Mouse (Mus musculus) gastrocnemius, postnatal 10 days (tissue): ENCODE data around the gene Txnrd2. TPM values are rescaled to one million over a fixed set of nuclear protein-coding genes. Genes with fewer than 3 reads are reported as not detected.

Experiments
- DNase-seq: peaks from one replicate; pipeline ENCODE4 v3.0.0; 2021; ENCODE audit warnings: mixed read lengths
- long read RNA-seq, 2 experiments: library from polyadenylated mRNA; stranded (forward); transcript quantifications; one replicate each; pipeline ENCODE4 v2.0.0; 2021
- total RNA-seq, 2 experiments: library from RNA; stranded (reverse); gene quantifications; 2 replicates each; pipeline ENCODE4 v1.2.3; 2021

Txnrd2 gene
- total RNA-seq: 10 to 100 TPM; 12.9 to 13.6 TPM
- long read RNA-seq, experiment 1, partial matches to known transcripts: 0 of 26 reads
- long read RNA-seq, experiment 1, other reads (novel, unspliced or antisense): 24 of 26 reads
- long read RNA-seq, experiment 2, partial matches to known transcripts: 5 of 34 reads
- long read RNA-seq, experiment 2, other reads (novel, unspliced or antisense): 27 of 34 reads

- DNase-seq: peak; percentile 73
Observed at GRCm38 (mm10) chr16:18426215-18426791, at the start of gene Txnrd2. TSS of gene Txnrd2 (plus strand) at chr16:18426384.

- DNase-seq: no peak
Observed at GRCm38 (mm10) chr16:18377203-18377602, 49.0 kb upstream of the Txnrd2 start.

DNA sequence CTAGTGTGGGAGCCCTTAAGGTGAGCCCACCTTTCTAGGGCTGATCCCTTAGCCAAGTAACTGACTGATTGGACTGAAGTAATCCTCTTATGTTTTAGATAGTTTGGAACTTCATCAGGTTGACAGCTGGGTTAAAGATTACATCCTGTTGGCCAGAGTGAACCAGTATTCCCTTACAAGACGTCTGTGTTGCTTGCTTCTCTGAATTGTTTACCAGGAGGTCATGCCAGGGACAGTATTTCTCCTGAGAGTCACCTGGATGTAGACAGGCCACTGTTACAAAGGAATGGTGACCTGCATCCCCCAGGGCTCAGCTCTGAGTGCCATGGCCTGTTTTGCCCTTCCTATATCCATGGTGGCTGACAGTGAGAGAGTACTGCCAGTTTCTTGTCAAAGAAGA lies 47.7 kb upstream of the Txnrd2 start:
- DNase-seq: no peak

DNA sequence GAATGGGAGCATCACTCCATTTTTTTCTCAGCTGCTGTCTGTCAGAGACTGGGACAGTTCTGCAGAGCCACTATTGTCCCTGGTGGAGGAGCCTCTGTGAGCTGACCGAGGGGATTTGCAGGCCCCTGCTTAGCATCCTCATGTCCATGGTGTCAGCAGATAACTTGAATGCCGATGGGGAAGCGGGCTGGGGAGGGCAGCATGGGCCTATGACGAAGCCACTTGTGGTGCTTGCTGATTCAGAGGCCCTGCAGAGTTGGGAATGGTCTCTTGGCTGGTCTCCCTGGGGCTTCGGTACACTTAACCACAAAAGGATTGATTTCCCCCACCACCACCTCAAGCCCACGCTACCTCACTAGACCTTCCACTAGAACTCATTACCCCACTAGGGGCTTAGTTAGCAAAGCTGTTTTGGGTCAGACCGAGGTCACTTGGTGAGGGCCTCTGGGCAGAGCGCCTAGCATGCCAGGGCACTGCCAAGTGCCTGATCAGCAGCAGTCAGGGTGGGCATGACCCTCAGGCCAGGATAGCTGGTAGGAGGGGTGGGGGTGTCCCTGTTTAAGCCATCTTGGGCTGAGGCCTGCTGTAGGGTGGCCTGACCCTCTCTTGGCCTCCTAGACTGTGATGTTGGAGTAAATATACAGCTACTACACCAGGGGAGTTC lies 46.7 kb upstream of the Txnrd2 start:
- no peak for DNase-seq

DNA sequence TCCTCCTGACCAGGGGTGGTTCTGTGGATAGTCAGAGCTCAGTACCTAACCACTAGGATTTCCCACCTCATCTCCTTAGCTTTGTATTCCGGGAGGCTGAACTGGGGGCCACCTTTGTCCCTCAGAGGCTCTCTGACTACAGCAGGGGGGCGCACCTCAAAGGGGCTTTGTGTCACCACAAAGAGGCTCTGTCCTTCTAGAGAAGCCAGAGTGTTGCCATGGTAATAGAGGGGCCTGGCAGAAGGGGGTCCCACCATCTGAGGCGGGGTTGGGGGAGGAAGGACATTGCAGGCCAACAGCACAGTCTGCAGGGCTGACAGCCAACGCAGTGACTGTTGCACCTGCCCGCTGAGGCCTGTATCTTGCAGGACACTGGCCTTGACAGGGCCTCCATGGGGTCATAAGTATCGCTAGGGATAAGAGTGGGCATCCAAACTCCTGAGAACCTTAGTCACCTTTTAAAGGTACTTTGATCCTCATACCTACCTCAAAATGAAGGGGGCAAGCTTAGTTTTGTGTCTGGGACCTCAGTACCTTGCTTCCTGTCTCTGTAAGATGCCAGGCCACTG lies 45.6 kb upstream of the Txnrd2 start:
- no peak for DNase-seq

DNA sequence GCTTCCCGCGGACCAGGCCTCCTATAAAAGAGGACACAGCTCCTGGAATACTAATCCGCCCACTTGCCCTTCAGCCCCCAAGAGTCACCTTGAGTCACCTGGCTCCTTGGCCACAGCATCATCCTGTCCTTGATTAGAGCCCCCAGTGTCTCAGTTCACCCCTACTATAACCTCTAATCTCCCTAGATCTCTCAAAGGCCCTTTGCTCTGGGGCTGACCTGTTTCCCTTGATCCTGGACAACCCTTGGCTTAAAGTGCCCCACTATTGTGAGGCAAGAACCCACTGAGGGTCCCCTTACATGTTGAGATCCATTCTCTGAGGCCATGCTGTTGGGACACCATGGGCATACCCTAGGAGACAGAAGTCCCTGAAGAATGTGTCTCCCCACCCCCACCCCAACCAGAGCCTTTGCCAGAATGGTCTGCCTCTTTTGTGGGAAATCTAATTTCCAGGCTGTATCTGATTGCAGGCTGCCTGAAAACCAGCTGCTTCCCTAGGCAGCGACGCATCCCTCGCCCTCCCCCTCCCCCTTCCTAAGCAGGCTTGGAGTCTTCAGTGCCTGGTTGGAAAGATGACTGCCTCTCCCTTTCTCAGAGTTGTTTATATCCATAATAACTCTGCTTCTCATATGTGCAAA lies 44.4 kb upstream of the Txnrd2 start:
- DNase-seq: peak; percentile 14

DNA sequence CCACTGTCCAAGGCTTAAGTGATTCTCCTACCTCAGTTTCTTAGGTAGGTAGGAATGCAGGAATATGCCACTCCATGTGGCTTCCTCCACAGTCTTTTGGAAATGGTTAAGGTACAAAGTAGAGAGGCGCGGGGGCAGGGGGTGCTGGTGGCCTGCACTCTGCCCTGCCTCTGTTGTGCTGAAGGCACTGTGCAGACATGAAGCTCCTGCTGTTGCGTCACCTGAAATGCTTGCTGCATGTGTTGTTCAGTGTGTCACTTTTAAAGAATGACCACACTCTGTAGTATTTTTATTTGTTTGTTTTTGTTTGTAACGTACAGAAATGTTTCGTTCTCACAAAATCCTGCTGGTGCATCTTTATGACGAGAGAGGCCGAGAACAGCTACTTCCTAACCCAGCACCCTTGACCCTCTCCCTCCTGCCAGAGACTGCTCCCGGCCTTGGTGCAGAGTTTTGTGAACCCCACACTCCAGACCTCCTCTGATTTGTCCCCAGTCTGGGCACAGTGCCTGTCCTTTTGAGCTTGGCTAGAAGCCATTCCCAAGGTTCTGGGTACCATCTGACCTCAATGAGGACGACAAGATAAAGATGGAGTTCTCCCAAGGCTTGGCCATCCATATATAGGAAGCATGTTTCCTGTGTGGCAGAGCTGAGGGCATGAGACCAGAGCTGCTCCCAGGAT lies 43.0 kb upstream of the Txnrd2 start:
- peak; percentile 8 for DNase-seq

- no peak for DNase-seq
Observed at GRCm38 (mm10) chr16:18383756-18384155, 42.4 kb upstream of the Txnrd2 start.

DNA sequence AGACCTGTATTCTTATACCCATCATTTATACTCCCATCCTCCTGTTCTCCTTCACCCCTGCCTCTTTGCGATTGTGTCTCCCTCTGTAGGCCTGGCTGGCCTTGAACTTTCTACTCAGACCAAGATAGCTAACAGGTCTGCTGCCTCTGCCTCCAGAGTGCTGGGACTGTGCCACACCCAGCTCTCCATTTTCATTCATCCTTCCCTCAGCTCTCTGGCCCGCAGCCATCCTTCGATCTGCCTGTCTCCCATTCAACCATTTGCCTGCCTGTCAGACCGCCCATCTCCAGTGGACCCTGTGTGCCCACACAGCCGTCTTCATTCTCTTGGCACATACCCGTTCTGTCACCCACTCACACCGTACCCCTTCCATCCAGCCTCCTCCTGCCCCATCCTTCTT lies 42.0 kb upstream of the Txnrd2 start:
- DNase-seq: peak; percentile 25

GRCm38 (mm10) chr16:18384659-18385058 lies 41.5 kb upstream of the Txnrd2 start:
- DNase-seq: no peak

GRCm38 (mm10) chr16:18385411-18385810 lies 40.8 kb upstream of the Txnrd2 start:
- no peak for DNase-seq

- peak; percentile 69 for DNase-seq
Observed at GRCm38 (mm10) chr16:18386451-18386850, 39.7 kb upstream of the Txnrd2 start.

DNA sequence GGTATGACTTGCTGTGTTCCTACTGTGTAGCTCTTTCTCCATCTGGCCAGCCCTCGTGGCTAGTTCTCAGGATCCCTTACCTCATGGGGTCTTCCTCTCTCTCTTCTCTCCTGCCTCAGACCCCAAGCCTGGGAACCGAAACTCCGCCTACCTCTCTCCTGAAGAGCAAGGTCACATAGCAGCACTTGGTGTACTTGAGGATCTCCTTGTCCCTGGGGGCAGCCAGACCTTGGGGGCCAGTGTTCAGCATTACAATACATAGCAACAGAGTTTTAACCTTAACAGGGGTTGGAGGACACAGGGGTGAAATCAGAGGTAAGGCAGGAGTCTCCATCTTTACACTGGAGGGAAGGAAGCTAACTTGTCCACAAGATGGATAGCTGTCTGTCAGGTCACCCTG lies 39.2 kb upstream of the Txnrd2 start:
- no peak for DNase-seq

DNA sequence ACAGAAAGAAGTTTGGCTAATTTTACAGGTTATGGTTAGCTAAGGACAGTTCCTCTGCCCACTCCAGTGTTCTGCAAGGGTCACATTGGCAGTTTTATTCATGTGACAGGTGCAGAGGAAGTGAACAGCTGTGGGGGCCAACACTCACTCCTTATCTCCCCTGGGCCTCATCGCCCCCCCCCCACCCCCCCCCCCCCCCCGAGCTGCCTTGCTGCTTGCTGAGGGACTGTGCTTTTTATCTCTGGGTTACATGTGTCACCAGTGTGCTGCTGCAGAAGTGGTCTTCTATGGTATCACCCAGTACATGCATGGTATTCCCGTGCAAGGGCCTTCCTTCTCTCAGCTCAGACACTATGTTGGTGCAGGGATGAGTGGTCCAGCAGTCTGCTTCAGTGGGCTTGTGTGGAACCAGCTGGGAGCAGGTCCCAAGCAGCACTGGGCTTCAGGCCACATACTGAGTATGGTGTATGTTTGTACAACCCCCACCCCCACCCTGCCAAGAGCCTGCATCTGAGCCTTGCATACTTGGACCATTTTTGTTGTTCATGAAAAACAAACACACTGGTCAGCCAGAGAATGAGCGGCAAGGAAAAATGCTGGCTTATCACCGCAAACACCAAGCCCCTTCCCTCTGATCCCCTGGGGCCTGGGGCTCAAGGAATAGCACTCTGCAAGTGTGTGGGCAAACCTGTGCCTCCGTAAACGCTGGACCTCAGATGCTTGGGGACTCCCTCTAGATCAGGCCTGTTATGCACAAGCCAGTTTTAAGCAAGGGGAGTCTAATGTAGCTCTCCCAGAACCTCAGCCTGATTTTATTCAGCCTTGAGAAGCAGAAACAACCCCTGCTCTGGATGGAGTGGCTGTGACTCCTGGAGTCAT lies 38.2 kb upstream of the Txnrd2 start:
- DNase-seq: peak; percentile 8

DNA sequence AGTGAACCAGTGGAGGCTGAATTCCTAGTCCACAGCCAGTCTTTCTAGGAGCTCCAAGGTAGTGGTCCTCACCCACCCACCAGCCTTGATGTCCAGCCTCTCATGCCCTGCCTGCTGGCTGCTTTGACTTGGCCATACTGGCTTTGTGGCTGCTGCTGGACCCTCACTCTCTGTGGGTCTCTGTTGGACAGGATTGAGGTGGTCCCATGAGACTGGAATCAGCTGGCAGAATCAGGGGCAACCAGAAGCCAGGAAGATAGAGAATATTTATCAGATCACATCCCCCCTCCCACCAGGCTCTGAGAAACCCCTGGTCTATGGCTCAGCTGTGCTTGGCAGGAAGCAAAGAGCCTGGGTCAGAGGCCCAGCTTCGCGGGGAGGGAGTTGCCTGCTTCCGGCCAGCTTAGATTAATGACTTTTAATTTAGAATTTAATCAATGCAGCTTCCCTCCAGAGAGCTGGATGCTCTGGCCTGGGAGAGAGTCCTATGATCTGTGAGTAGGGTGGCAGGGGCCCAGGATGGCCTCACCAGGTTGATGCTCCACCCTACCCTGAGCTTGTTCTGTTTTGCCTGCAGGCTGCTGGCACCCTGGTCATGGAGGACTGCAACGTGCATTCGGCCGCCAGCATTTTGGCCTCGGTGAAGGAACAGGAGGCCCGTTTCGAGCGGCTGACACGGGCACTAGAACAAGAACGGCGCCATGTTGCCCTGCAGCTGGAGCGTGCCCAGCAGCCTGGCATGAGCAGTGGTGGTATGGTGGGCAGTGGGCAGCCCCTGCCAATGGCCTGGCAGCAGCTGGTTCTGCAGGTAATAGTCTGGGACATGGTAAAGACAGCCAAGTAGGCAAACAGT lies 37.4 kb upstream of the Txnrd2 start:
- DNase-seq: peak; percentile 22

GRCm38 (mm10) chr16:18390399-18390798 lies 35.8 kb upstream of the Txnrd2 start:
- no peak for DNase-seq

- peak; percentile 4 for DNase-seq
Observed at GRCm38 (mm10) chr16:18391127-18391526, 35.1 kb upstream of the Txnrd2 start.

DNA sequence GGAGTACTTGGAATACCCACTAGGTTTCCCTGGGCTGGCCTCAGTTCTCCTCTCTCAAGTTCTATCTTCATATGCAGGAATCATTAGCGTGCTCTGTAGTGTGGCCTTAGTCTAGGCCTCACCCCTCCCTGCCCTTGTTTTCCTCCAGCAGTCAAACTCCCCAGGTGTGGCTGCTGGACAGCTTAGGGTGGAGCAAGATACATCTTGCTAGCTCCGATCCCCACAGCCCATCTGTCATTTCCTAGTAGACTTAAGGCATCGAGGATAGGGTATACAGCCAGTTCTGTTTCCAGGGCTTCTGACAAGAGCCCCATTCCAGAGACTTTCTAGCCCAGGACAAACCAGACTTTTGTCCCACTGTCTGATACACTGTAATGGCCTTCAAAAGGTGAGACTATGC lies 34.5 kb upstream of the Txnrd2 start:
- no peak for DNase-seq

- DNase-seq: peak; percentile 85
Observed at GRCm38 (mm10) chr16:18392469-18393426, 33.4 kb upstream of the Txnrd2 start.
